8 mouse cellular contexts compared by ENCODE assay signal in the genomic region with DNA sequence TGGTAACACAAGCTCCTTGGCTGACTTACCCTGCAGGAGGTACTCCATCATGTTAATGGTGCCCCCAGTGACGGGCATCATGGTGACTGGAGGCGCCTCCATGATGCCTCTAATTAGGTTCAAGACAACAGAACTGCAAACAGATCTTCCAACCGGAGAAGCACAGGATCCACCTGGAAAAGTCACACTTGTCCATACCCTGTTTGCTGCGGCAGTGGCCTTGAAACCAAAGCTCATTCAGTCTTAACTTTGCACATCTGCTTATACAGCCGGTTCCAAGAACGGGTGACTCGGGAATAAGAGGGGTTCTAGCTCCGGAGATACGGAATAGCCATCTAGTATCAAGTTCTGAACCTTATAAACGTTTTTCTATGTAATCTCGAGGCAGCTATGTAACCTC. TPM values are rescaled to one million over a fixed set of nuclear protein-coding genes. Genes with fewer than 3 reads are reported as not detected.
DNase-seq lines count a peak whose midpoint lies in the region; ATAC-seq and TF ChIP-seq lines count a peak whose summit lies in the region.

No protein-coding gene starts in this region.

- 14% methylated on average over 11 of the region's 11 CpGs for WGBS in hindbrain, embryonic 10.5 days
- 16% methylated on average over 11 of the region's 11 CpGs for WGBS in midbrain, embryonic 14.5 days

- peak overlapping the region; percentile 52 for H3K9ac ChIP-seq in midbrain, embryonic 14.5 days (replicated peaks; ENCODE audit: low read length)

- H3K4me2 ChIP-seq in midbrain, embryonic 14.5 days (ENCODE audit: low read length) = peak overlapping the region; percentile 83

- H3K4me1 ChIP-seq in hindbrain, embryonic 10.5 days (replicated peaks) = peaks cover 17% of the 10 kb centered on the region
- H3K4me1 ChIP-seq in midbrain, embryonic 14.5 days (ENCODE audit: control insufficient read depth, insufficient read depth, low read length) = peaks cover 10% of the 10 kb centered on the region

- TF ChIP-seq CTCF in layer of hippocampus, adult 2 months (conservative IDR thresholded peaks at IDR 0.05) = no peak

- ATAC-seq in midbrain, embryonic 14.5 days (ENCODE audit: low FRiP score, low TSS enrichment) = no peak

- H3K36me3 ChIP-seq in hindbrain, embryonic 10.5 days = peaks cover 43% of the 10 kb centered on the region
- peaks cover 31% of the 10 kb centered on the region for H3K36me3 ChIP-seq in midbrain, embryonic 14.5 days (ENCODE audit: control insufficient read depth, insufficient read depth, low read length)

- H3K27me3 ChIP-seq in hindbrain, embryonic 10.5 days (ENCODE audit: insufficient read depth, poor library complexity, severe bottlenecking) = no peaks in the 10 kb centered on the region
- no peaks in the 10 kb centered on the region for H3K27me3 ChIP-seq in midbrain, embryonic 14.5 days (ENCODE audit: control insufficient read depth, insufficient read depth, low read length)

- DNase-seq in layer of hippocampus, adult 2 months (ENCODE audit: low spot score in 2 of 2) = no peak
- no peak for DNase-seq in layer of hippocampus, adult 18-20 months (ENCODE audit: low spot score in 2 of 2)
- DNase-seq in NIH3T3 (ENCODE audit: low read depth) = peak; percentile 28
- DNase-seq in hindbrain, embryonic 10.5 days (ENCODE audit: low spot score) = no peak
- DNase-seq in midbrain, embryonic 14.5 days = no peak
- no peak for DNase-seq in frontal cortex, postnatal 10 days (ENCODE audit: low spot score in 2 of 2)
- no peak for DNase-seq in urinary bladder, postnatal 14 days (ENCODE audit: low spot score)
- no peak for DNase-seq in adrenal gland, adult 18-20 months (ENCODE audit: low spot score in 2 of 2)

- 0 out of 2 replicates have a peak overlapping the region, but pooled peaks have one; percentile 87 for H3K27ac ChIP-seq in layer of hippocampus, adult 2 months
- H3K27ac ChIP-seq in hindbrain, embryonic 10.5 days = peak overlapping the region; percentile 88
- no peak overlapping the region for H3K27ac ChIP-seq in midbrain, embryonic 14.5 days (replicated peaks; ENCODE audit: low read depth, low read length)

- no peaks in the 10 kb centered on the region for H3K9me3 ChIP-seq in hindbrain, embryonic 10.5 days
- H3K9me3 ChIP-seq in midbrain, embryonic 14.5 days (ENCODE audit: control insufficient read depth, low read length) = no peaks in the 10 kb centered on the region

- H3K4me3 ChIP-seq in layer of hippocampus, adult 2 months = peak overlapping the region; percentile 81
- H3K4me3 ChIP-seq in hindbrain, embryonic 10.5 days = peak overlapping the region; percentile 93
- peak overlapping the region; percentile 71 for H3K4me3 ChIP-seq in midbrain, embryonic 14.5 days (replicated peaks; ENCODE audit: low read depth, low read length)

RNA-seq across cellular contexts. Expression of a gene that starts 0.9 kb away (rescaled TPM):
- total RNA-seq in layer of hippocampus, adult 2 months (2021) = 1 to 10 TPM; 8.7 to 9.4 TPM
- 1 to 10 TPM; 7.9 to 9.7 TPM for total RNA-seq in layer of hippocampus, adult 18-20 months (2021)
- polyA plus RNA-seq in hindbrain, embryonic 10.5 days (2016; fragmentation: Nextera tagmentation; extraction: Ambion mirVana) = 29.0 and 33.3 TPM in 2 replicates
- 8.9 and 10.8 TPM in 2 replicates for polyA plus RNA-seq in midbrain, embryonic 14.5 days (2014; fragmentation: Nextera tagmentation; extraction: Ambion mirVana)
- 1 to 10 TPM; 6.0 to 8.3 TPM for total RNA-seq in adrenal gland, adult 18-20 months (2021)

RNA-seq across cellular contexts. Expression of a gene that starts 40.5 kb away (rescaled TPM):
- total RNA-seq in layer of hippocampus, adult 2 months (2021) = 10 to 100 TPM; 10.6 to 11.4 TPM
- total RNA-seq in layer of hippocampus, adult 18-20 months (2021) = 10 to 100 TPM; 10.7 to 12.4 TPM
- polyA plus RNA-seq in hindbrain, embryonic 10.5 days (2016; fragmentation: Nextera tagmentation; extraction: Ambion mirVana) = 24.2 and 25.5 TPM in 2 replicates
- polyA plus RNA-seq in midbrain, embryonic 14.5 days (2014; fragmentation: Nextera tagmentation; extraction: Ambion mirVana) = 7.4 and 11.1 TPM in 2 replicates
- total RNA-seq in adrenal gland, adult 18-20 months (2021) = 10 to 100 TPM; 41.6 to 81.7 TPM

RNA-seq across cellular contexts. Expression of a gene that starts 47.5 kb away (rescaled TPM):
- 10 to 100 TPM; 13.1 to 13.3 TPM for total RNA-seq in layer of hippocampus, adult 2 months (2021)
- 10 to 100 TPM; 14.4 to 16.8 TPM for total RNA-seq in layer of hippocampus, adult 18-20 months (2021)
- 12.9 and 13.0 TPM in 2 replicates for polyA plus RNA-seq in hindbrain, embryonic 10.5 days (2016; fragmentation: Nextera tagmentation; extraction: Ambion mirVana)
- 4.7 and 5.5 TPM in 2 replicates for polyA plus RNA-seq in midbrain, embryonic 14.5 days (2014; fragmentation: Nextera tagmentation; extraction: Ambion mirVana)
- total RNA-seq in adrenal gland, adult 18-20 months (2021) = 10 to 100 TPM; 20.5 to 21.5 TPM
